ENCODE assay signal across 27 mouse cellular contexts in genomic region chr13:24962119-24962518, GRCm38 (mm10). TPM values are rescaled to one million over a fixed set of nuclear protein-coding genes. Genes with fewer than 3 reads are reported as not detected.
DNase-seq lines count a peak whose midpoint lies in the region; ATAC-seq lines count a peak whose summit lies in the region.
"Had no signal": no experiment of that assay in that cellular context is flagged by ENCODE, and none has a peak within 500 bp of the region (broad histone marks: within the 10 kb centered on the region; RNA-seq: fewer than 3 reads in every experiment).

No protein-coding gene starts in this region.

- H3K9ac ChIP-seq in hindbrain, embryonic 13.5 days = no peak overlapping the region
- H3K9ac ChIP-seq: embryonic facial prominence, embryonic 13.5 days; embryonic facial prominence, embryonic 15.5 days; forebrain, embryonic 12.5 days had no signal

- H3K4me1 ChIP-seq in hindbrain, embryonic 13.5 days (replicated peaks) = peaks cover 12% of the 10 kb centered on the region

- no peak overlapping the region for H3K27ac ChIP-seq in hindbrain, embryonic 13.5 days
- H3K27ac ChIP-seq: embryonic facial prominence, embryonic 13.5 days; embryonic facial prominence, embryonic 15.5 days; forebrain, embryonic 10.5 days; forebrain, embryonic 12.5 days had no signal

- 0 out of 2 replicates have a peak, but pooled peaks cover 4% of the 10 kb centered on the region for H3K27me3 ChIP-seq in hindbrain, embryonic 13.5 days
- H3K27me3 ChIP-seq: embryonic facial prominence, embryonic 13.5 days; embryonic facial prominence, embryonic 15.5 days; forebrain, embryonic 12.5 days; Patski had no signal

- no peak overlapping the region for H3K4me3 ChIP-seq in hindbrain, embryonic 13.5 days
- H3K4me3 ChIP-seq: embryonic facial prominence, embryonic 13.5 days; embryonic facial prominence, embryonic 15.5 days; erythroblast, embryonic 14.5 days; forebrain, embryonic 10.5 days; forebrain, embryonic 12.5 days had no signal

- peak; percentile 70 for ATAC-seq in CD4-positive, CD25-positive, alpha-beta regulatory T cell, adult 4 months
- peak; percentile 71 for ATAC-seq in activated CD4-positive, CD25-positive, alpha-beta regulatory T cell, adult 4 months
- peak; percentile 68 for ATAC-seq in inflammation-experienced regulatory T-cells, adult 6 months
- no peak for ATAC-seq in hindbrain, embryonic 13.5 days (ENCODE audit: low FRiP score)
- ATAC-seq: forebrain, embryonic 14.5 days; forebrain, embryonic 16.5 days; Patski had no signal

- no peaks in the 10 kb centered on the region for H3K9me3 ChIP-seq in hindbrain, embryonic 13.5 days
- H3K9me3 ChIP-seq: embryonic facial prominence, embryonic 13.5 days; embryonic facial prominence, embryonic 15.5 days; forebrain, embryonic 10.5 days; forebrain, embryonic 12.5 days; G1E had no signal

- peak; percentile 65 for DNase-seq in CD4-positive helper T cell, adult 2 months (ENCODE audit: low read depth, low spot score)
- DNase-seq in left cerebral cortex, adult 9 months (ENCODE audit: low spot score in 2 of 2) = no peak
- no peak for DNase-seq in urinary bladder, postnatal 4 days (ENCODE audit: low spot score in 2 of 2)
- DNase-seq: adrenal gland, adult 2 months; adrenal gland, postnatal 10 days; adrenal gland, postnatal 25 days; B cell, adult 2 months; cerebellum, adult 11 months; cerebellum, adult 18-20 months; cerebellum, adult 8-10 months; cerebellum, adult 9-11 months; cerebellum, postnatal 14 days; cerebellum, postnatal 36 days; embryo, embryonic 11 days had no signal

- H3K36me3 ChIP-seq in hindbrain, embryonic 13.5 days = no peaks in the 10 kb centered on the region
- H3K36me3 ChIP-seq: embryonic facial prominence, embryonic 13.5 days; embryonic facial prominence, embryonic 15.5 days; forebrain, embryonic 10.5 days; forebrain, embryonic 12.5 days; G1E had no signal

- H3K4me2 ChIP-seq in hindbrain, embryonic 13.5 days = no peak overlapping the region
- H3K4me2 ChIP-seq: embryonic facial prominence, embryonic 13.5 days; embryonic facial prominence, embryonic 15.5 days; forebrain, embryonic 12.5 days had no signal

- 90% methylated on average over 8 of the region's 8 CpGs for WGBS in hindbrain, embryonic 13.5 days

RNA-seq across cellular contexts. Expression of gene Gpld1, which starts 19.2 kb away (rescaled TPM):
- polyA plus RNA-seq in CD4-positive, CD25-positive, alpha-beta regulatory T cell, adult 4 months (2017; shearing (Covaris generic)) = 1 to 10 TPM; 1.9 to 4.5 TPM
- 1 to 10 TPM in 1 of 2 experiments, under 1 TPM in 1; 0.98 to 2.4 TPM for polyA plus RNA-seq in activated CD4-positive, CD25-positive, alpha-beta regulatory T cell, adult 4 months (2017; shearing (Covaris generic))
- 1 to 10 TPM; 1.0 to 3.3 (median 1.9) TPM for polyA plus RNA-seq in inflammation-experienced regulatory T-cells, adult 6 months (2017; shearing (Covaris generic))
- polyA plus RNA-seq in hindbrain, embryonic 13.5 days (2015; fragmentation: Nextera tagmentation; extraction: Ambion mirVana) = 1.3 and 1.4 TPM in 2 replicates
- polyA plus RNA-seq: erythroblast, embryonic 14.5 days had no signal

RNA-seq across cellular contexts. Expression of gene Aldh5a1, which starts 24.7 kb away (rescaled TPM):
- under 1 TPM; 0.31 to 0.34 TPM for polyA plus RNA-seq in CD4-positive, CD25-positive, alpha-beta regulatory T cell, adult 4 months (2017; shearing (Covaris generic))
- polyA plus RNA-seq in activated CD4-positive, CD25-positive, alpha-beta regulatory T cell, adult 4 months (2017; shearing (Covaris generic)) = under 1 TPM; 0.20 to 0.49 TPM
- polyA plus RNA-seq in inflammation-experienced regulatory T-cells, adult 6 months (2017; shearing (Covaris generic)) = under 1 TPM; 0.11 to 0.68 (median 0.57) TPM
- 8.7 and 9.8 TPM in 2 replicates for polyA plus RNA-seq in hindbrain, embryonic 13.5 days (2015; fragmentation: Nextera tagmentation; extraction: Ambion mirVana)
- polyA plus RNA-seq: erythroblast, embryonic 14.5 days; G1E had no signal

RNA-seq across cellular contexts. Expression of gene Mrs2, which starts 58.1 kb away (rescaled TPM):
- 1 to 10 TPM; 4.9 to 5.1 TPM for polyA plus RNA-seq in CD4-positive, CD25-positive, alpha-beta regulatory T cell, adult 4 months (2017; shearing (Covaris generic))
- polyA plus RNA-seq in activated CD4-positive, CD25-positive, alpha-beta regulatory T cell, adult 4 months (2017; shearing (Covaris generic)) = 1 to 10 TPM; 5.6 to 5.7 TPM
- 1 to 10 TPM; 5.0 to 6.5 (median 5.5) TPM for polyA plus RNA-seq in inflammation-experienced regulatory T-cells, adult 6 months (2017; shearing (Covaris generic))
- polyA plus RNA-seq in hindbrain, embryonic 13.5 days (2015; fragmentation: Nextera tagmentation; extraction: Ambion mirVana) = 18.1 and 19.8 TPM in 2 replicates
